Mouse (Mus musculus): ENCODE data around the gene Rnf185. TPM values are rescaled to one million over a fixed set of nuclear protein-coding genes. Genes with fewer than 3 reads are reported as not detected.

Gene Rnf185
- polyA plus RNA-seq, 1 experiment from 2014 or later, result 19.4 TPM

DNA sequence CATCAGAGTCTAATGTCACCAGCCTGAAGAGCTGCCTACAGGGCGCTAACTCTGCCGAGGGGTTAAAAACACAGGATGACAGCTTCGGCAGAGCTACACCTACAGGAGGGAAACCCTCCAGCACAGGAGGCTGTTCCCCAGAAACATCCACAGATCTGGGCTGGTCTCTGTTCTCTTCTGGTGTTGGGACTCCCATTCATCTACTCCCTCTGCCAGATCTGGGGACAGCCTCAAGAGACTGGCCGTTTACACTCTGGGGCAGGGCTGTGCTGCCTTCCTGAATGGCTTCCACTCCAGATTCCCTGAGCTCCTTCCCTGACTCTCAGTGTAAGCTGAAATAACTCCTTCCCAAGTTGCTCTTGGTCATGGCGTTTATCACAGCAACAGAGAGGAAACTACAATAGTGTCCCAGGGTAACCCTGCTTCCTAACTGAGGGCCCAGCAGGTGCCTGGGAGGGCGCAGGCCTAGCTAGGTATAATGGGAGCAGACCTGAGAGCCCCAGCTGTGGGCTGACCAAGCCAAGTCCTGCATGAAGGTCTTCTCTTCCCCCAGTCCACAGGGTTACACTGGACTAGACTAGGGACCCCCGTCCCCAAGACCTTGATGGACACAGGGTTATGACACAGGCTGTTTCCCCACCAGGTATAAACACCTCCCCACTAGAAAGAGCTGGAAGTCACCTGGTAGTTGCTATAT lies 80.4 kb downstream of the Rnf185 start:
- Histone ChIP-seq H3K9me3 (ENCODE audit: control insufficient read depth, low read length) (no peaks in the 10 kb centered on the region), H3K4me1 (replicated peaks; ENCODE audit: control insufficient read depth, insufficient read depth) (0 out of 2 replicates have a peak, but pooled peaks cover 5% of the 10 kb centered on the region), H3K4me3 (ENCODE audit: low read depth, low read length) (peak overlapping the region; percentile 52), H3K27me3 (ENCODE audit: control insufficient read depth, insufficient read depth, low read length) (no peaks in the 10 kb centered on the region), H3K27ac (replicated peaks) (peak overlapping the region; percentile 91), H3K9ac (ENCODE audit: low read length) (peak overlapping the region; percentile 76), H3K4me2 (replicated peaks; ENCODE audit: low read depth) (peak overlapping the region; percentile 95), H3K36me3 (ENCODE audit: control insufficient read depth, insufficient read depth, low read length) (0 out of 2 replicates have a peak, but pooled peaks cover 4% of the 10 kb centered on the region)
- TF ChIP-seq EP300 (optimal IDR thresholded peaks at IDR 0.05) (no peak), CTCF (IDR thresholded peaks at IDR 0.05; ENCODE audit: low read depth) (no peak; the same call in 1 of the 2 replicates)
- WGBS, result 29% methylated on average over 7 of the region's 7 CpGs
- DNase-seq (ENCODE audit: low spot score) (no peak), ATAC-seq (ENCODE audit: low FRiP score, low TSS enrichment) (peak; percentile 6)

- H3K27ac ChIP-seq (replicated peaks), result peak overlapping the region; percentile 91
- peak overlapping the region; percentile 52 for H3K4me3 ChIP-seq (ENCODE audit: low read depth, low read length)
- peak overlapping the region; percentile 76 for H3K9ac ChIP-seq (ENCODE audit: low read length)
- DNase-seq (ENCODE audit: low spot score) (peak; percentile 90), ATAC-seq (ENCODE audit: low FRiP score, low TSS enrichment) (peak; percentile 86)
- TF ChIP-seq CTCF (IDR thresholded peaks at IDR 0.05; ENCODE audit: low read depth), result no peak
- no peak for TF ChIP-seq EP300 (optimal IDR thresholded peaks at IDR 0.05)
- peak overlapping the region; percentile 95 for H3K4me2 ChIP-seq (replicated peaks; ENCODE audit: low read depth)
- H3K36me3 ChIP-seq (ENCODE audit: control insufficient read depth, insufficient read depth, low read length), result 0 out of 2 replicates have a peak, but pooled peaks cover 4% of the 10 kb centered on the region
- no peaks in the 10 kb centered on the region for H3K27me3 ChIP-seq (ENCODE audit: control insufficient read depth, insufficient read depth, low read length)
- 3% methylated on average over 27 of the region's 27 CpGs for WGBS
- 0 out of 2 replicates have a peak, but pooled peaks cover 5% of the 10 kb centered on the region for H3K4me1 ChIP-seq (replicated peaks; ENCODE audit: control insufficient read depth, insufficient read depth)
- no peaks in the 10 kb centered on the region for H3K9me3 ChIP-seq (ENCODE audit: control insufficient read depth, low read length)
These were observed 81.1 kb downstream of the Rnf185 start for GRCm38 (mm10) chr11:3370928-3371598.

- peak overlapping the region; percentile 52 for H3K4me3 ChIP-seq (ENCODE audit: low read depth, low read length)
- 0 out of 2 replicates have a peak, but pooled peaks cover 5% of the 10 kb centered on the region for H3K4me1 ChIP-seq (replicated peaks; ENCODE audit: control insufficient read depth, insufficient read depth)
- peak overlapping the region; percentile 95 for H3K4me2 ChIP-seq (replicated peaks; ENCODE audit: low read depth)
- 55% methylated on average over 2 of the region's 2 CpGs for WGBS
- H3K9me3 ChIP-seq (ENCODE audit: control insufficient read depth, low read length), result no peaks in the 10 kb centered on the region
- no peak for ATAC-seq (ENCODE audit: low FRiP score, low TSS enrichment)
- TF ChIP-seq EP300 (optimal IDR thresholded peaks at IDR 0.05), result no peak
- TF ChIP-seq CTCF (IDR thresholded peaks at IDR 0.05; ENCODE audit: low read depth), result no peak
- no peak for DNase-seq (ENCODE audit: low spot score)
- H3K9ac ChIP-seq (ENCODE audit: low read length), result peak overlapping the region; percentile 43
- H3K36me3 ChIP-seq (ENCODE audit: control insufficient read depth, insufficient read depth, low read length), result 0 out of 2 replicates have a peak, but pooled peaks cover 4% of the 10 kb centered on the region
- H3K27ac ChIP-seq (replicated peaks), result peak overlapping the region; percentile 91
- H3K27me3 ChIP-seq (ENCODE audit: control insufficient read depth, insufficient read depth, low read length), result no peaks in the 10 kb centered on the region
These were observed 82.0 kb downstream of the Rnf185 start for GRCm38 (mm10) chr11:3370162-3370561.

- 60% methylated on average over 5 of the region's 5 CpGs for WGBS
- Histone ChIP-seq H3K27me3 (ENCODE audit: control insufficient read depth, insufficient read depth, low read length) (no peaks in the 10 kb centered on the region), H3K4me2 (replicated peaks; ENCODE audit: low read depth) (peak overlapping the region; percentile 95), H3K27ac (replicated peaks) (peak overlapping the region; percentile 91), H3K9ac (ENCODE audit: low read length) (peak overlapping the region; percentile 43), H3K9me3 (ENCODE audit: control insufficient read depth, low read length) (no peaks in the 10 kb centered on the region), H3K4me1 (replicated peaks; ENCODE audit: control insufficient read depth, insufficient read depth) (0 out of 2 replicates have a peak, but pooled peaks cover 5% of the 10 kb centered on the region), H3K36me3 (ENCODE audit: control insufficient read depth, insufficient read depth, low read length) (0 out of 2 replicates have a peak, but pooled peaks cover 4% of the 10 kb centered on the region), H3K4me3 (ENCODE audit: low read depth, low read length) (peak overlapping the region; percentile 21)
- DNase-seq (ENCODE audit: low spot score), result no peak
- no peak for TF ChIP-seq EP300 (optimal IDR thresholded peaks at IDR 0.05)
- no peak for TF ChIP-seq CTCF (IDR thresholded peaks at IDR 0.05; ENCODE audit: low read depth)
- no peak for ATAC-seq (ENCODE audit: low FRiP score, low TSS enrichment)
These were observed 82.7 kb downstream of the Rnf185 start for GRCm38 (mm10) chr11:3369449-3369848.

DNA sequence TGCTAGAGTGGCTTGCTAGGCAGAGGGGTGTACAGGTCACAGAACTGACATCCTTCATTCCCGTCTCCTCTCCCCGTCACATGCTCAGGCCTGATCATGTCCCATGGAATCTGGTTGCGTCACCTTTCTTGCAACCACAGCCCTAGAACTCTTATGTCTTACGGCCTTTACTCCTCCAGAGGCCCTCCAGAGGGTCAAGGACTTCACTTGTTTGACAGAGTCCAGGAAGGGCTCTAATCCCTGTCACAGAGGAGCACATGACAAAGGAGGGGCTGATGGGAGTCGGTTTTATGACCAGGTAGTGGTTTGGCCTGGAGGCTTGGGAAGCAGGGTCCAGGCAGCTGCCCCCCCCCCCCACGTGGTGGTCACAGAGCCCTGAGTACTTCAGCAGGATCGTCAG lies 83.2 kb downstream of the Rnf185 start:
- DNase-seq (ENCODE audit: low spot score) (no peak), ATAC-seq (ENCODE audit: low FRiP score, low TSS enrichment) (no peak)
- H3K4me3 ChIP-seq (ENCODE audit: low read depth, low read length), result peak overlapping the region; percentile 21; the same call in 1 of the 2 replicates
- peak overlapping the region; percentile 91 for H3K27ac ChIP-seq (replicated peaks)
- WGBS, result 49% methylated on average over 7 of the region's 7 CpGs
- no peaks in the 10 kb centered on the region for H3K9me3 ChIP-seq (ENCODE audit: control insufficient read depth, low read length)
- 0 out of 2 replicates have a peak, but pooled peaks cover 5% of the 10 kb centered on the region for H3K4me1 ChIP-seq (replicated peaks; ENCODE audit: control insufficient read depth, insufficient read depth)
- peak overlapping the region; percentile 95 for H3K4me2 ChIP-seq (replicated peaks; ENCODE audit: low read depth)
- no peaks in the 10 kb centered on the region for H3K27me3 ChIP-seq (ENCODE audit: control insufficient read depth, insufficient read depth, low read length)
- TF ChIP-seq EP300 (optimal IDR thresholded peaks at IDR 0.05) (no peak), CTCF (IDR thresholded peaks at IDR 0.05; ENCODE audit: low read depth) (no peak)
- 0 out of 2 replicates have a peak, but pooled peaks cover 4% of the 10 kb centered on the region for H3K36me3 ChIP-seq (ENCODE audit: control insufficient read depth, insufficient read depth, low read length)
- H3K9ac ChIP-seq (ENCODE audit: low read length), result peak overlapping the region; percentile 43; the same call in 1 of the 2 replicates
